ENCODE assay signal across 9 mouse cellular contexts in genomic region chr2:145683536-145683935, GRCm38 (mm10). TPM values are rescaled to one million over a fixed set of nuclear protein-coding genes. Genes with fewer than 3 reads are reported as not detected.
DNase-seq lines count a peak whose midpoint lies in the region; ATAC-seq and TF ChIP-seq lines count a peak whose summit lies in the region.
"Had no signal": no experiment of that assay in that cellular context is flagged by ENCODE, and none has a peak within 500 bp of the region (broad histone marks: within the 10 kb centered on the region; RNA-seq: fewer than 3 reads in every experiment).

No protein-coding gene starts in this region.

- 80% methylated on average over 3 of the region's 3 CpGs for WGBS in heart, embryonic 10.5 days
- 46% methylated on average over 3 of the region's 3 CpGs for WGBS in heart, embryonic 16.5 days
- WGBS in lung, embryonic 15.5 days, result 38% methylated on average over 3 of the region's 3 CpGs

- no peaks in the 10 kb centered on the region for H3K9me3 ChIP-seq in heart, embryonic 10.5 days
- H3K9me3 ChIP-seq in heart, embryonic 16.5 days (replicated peaks; ENCODE audit: control insufficient read depth, low read length), result no peaks in the 10 kb centered on the region
- H3K9me3 ChIP-seq in lung, embryonic 15.5 days, result no peaks in the 10 kb centered on the region
- H3K9me3 ChIP-seq: limb, embryonic 13.5 days had no signal

- no peak overlapping the region for H3K4me3 ChIP-seq in heart, embryonic 10.5 days
- no peak overlapping the region for H3K4me3 ChIP-seq in heart, embryonic 16.5 days (ENCODE audit: low read length)
- H3K4me3 ChIP-seq in lung, embryonic 15.5 days, result no peak overlapping the region
- H3K4me3 ChIP-seq: limb, embryonic 13.5 days had no signal

- no peaks in the 10 kb centered on the region for H3K27me3 ChIP-seq in heart, embryonic 10.5 days (ENCODE audit: insufficient read depth, poor library complexity, severe bottlenecking)
- H3K27me3 ChIP-seq in Patski, result no peaks in the 10 kb centered on the region
- H3K27me3 ChIP-seq in heart, embryonic 16.5 days (ENCODE audit: control insufficient read depth, insufficient read depth, low read length), result no peaks in the 10 kb centered on the region
- no peaks in the 10 kb centered on the region for H3K27me3 ChIP-seq in lung, embryonic 15.5 days
- H3K27me3 ChIP-seq: limb, embryonic 13.5 days had no signal

- no peak for TF ChIP-seq CTCF in Patski (IDR thresholded peaks at IDR 0.05)

- POLR2A ChIA-PET in Patski (lab: Charles Lee), result no interaction called here

- H3K9ac ChIP-seq in heart, embryonic 16.5 days (ENCODE audit: low read length), result no peak overlapping the region
- no peak overlapping the region for H3K9ac ChIP-seq in lung, embryonic 15.5 days
- H3K9ac ChIP-seq: limb, embryonic 13.5 days had no signal

- no peak overlapping the region for H3K27ac ChIP-seq in heart, embryonic 10.5 days
- H3K27ac ChIP-seq in heart, embryonic 16.5 days (ENCODE audit: low read length), result peak overlapping the region; percentile 14; the same call in 1 of the 2 replicates
- H3K27ac ChIP-seq in lung, embryonic 15.5 days, result peak overlapping the region; percentile 41
- H3K27ac ChIP-seq: limb, embryonic 13.5 days had no signal

- ATAC-seq in Patski, result peak; percentile 15
- peak; percentile 25; the same call in 1 of the 2 replicates for ATAC-seq in heart, embryonic 16.5 days (replicated peaks; ENCODE audit: extremely low read depth, insufficient read depth, low FRiP score)
- ATAC-seq in lung, embryonic 15.5 days (ENCODE audit: borderline replicate concordance, extremely low read depth, low FRiP score, low TSS enrichment), result peak; percentile 69
- ATAC-seq in megakaryocyte-erythroid progenitor cell, adult 5-6 weeks (replicated peaks; ENCODE audit: low FRiP score, low TSS enrichment, poor library complexity, severe bottlenecking), result no peak

- H3K4me1 ChIP-seq in heart, embryonic 10.5 days, result peaks cover 19% of the 10 kb centered on the region
- peaks cover 12% of the 10 kb centered on the region for H3K4me1 ChIP-seq in heart, embryonic 16.5 days (ENCODE audit: control insufficient read depth, insufficient read depth, low read length)
- H3K4me1 ChIP-seq in lung, embryonic 15.5 days, result peaks cover 49% of the 10 kb centered on the region

- no peaks in the 10 kb centered on the region for H3K36me3 ChIP-seq in heart, embryonic 10.5 days
- no peaks in the 10 kb centered on the region for H3K36me3 ChIP-seq in heart, embryonic 16.5 days (ENCODE audit: control insufficient read depth, insufficient read depth)
- no peaks in the 10 kb centered on the region for H3K36me3 ChIP-seq in lung, embryonic 15.5 days
- H3K36me3 ChIP-seq: limb, embryonic 13.5 days had no signal

- CTCF ChIA-PET in Patski (lab: Charles Lee), result interaction anchor here (0.6 to 1.4 kb wide), 2 partner anchors 13 to 707 kb away, joined by 3 to 6 read pairs; no protein-coding TSS in a partner anchor

- peak; percentile 92 for DNase-seq in heart, adult 11 months
- no peak for DNase-seq in heart, embryonic 10.5 days (ENCODE audit: low spot score)
- DNase-seq in Patski (ENCODE audit: low read depth, low spot score), result no peak
- no peak for DNase-seq in T-cell, adult 2 months (ENCODE audit: low spot score)
- no peak for DNase-seq in embryo, embryonic 10 days (ENCODE audit: low spot score)

- no peak overlapping the region for H3K4me2 ChIP-seq in heart, embryonic 16.5 days (ENCODE audit: low read depth, low read length)
- peak overlapping the region; percentile 16; the same call in 1 of the 2 replicates for H3K4me2 ChIP-seq in lung, embryonic 15.5 days
- H3K4me2 ChIP-seq: limb, embryonic 13.5 days had no signal

- in situ Hi-C loops in Patski (cut with MboI; ENCODE audit: low pct_unique_long_range_greater_than_20kb), result no loop called here

RNA-seq across cellular contexts. Expression of gene Rin2, which starts 8.5 kb away (rescaled TPM):
- polyA plus RNA-seq in heart, embryonic 10.5 days (2016; fragmentation: Nextera tagmentation; extraction: Ambion mirVana), result 15.5 and 17.3 TPM in 2 replicates
- polyA plus RNA-seq in Patski (2021), result 38.7 TPM
- polyA plus RNA-seq in heart, embryonic 16.5 days (2015; fragmentation: Nextera tagmentation; extraction: Ambion mirVana), result 18.7 and 21.4 TPM in 2 replicates
- polyA plus RNA-seq in lung, embryonic 15.5 days (2015; fragmentation: Nextera tagmentation; extraction: Ambion mirVana), result 28.4 and 28.9 TPM in 2 replicates
- 0.15 TPM in 1 of 2 replicates, not detected in the other for total RNA-seq in megakaryocyte-erythroid progenitor cell, adult 5-6 weeks (2014; fragmentation: Nextera tagmentation)
- 0.61 TPM in 1 of 2 replicates, not detected in the other for total RNA-seq in megakaryocyte-erythroid progenitor cell, adult 5-6 weeks (2017)
